Mouse (Mus musculus): ENCODE data around the gene Spink4.

The Spink4 gene

GRCm38 (mm10) chr4:40963536-40963935 lies 43.7 kb downstream of the Spink4 start:
- no peak for DNase-seq (ENCODE audit: low spot score in 2 of 2)

GRCm38 (mm10) chr4:40969161-40969560 lies 49.3 kb downstream of the Spink4 start:
- no peak for DNase-seq (ENCODE audit: low spot score in 2 of 2)

GRCm38 (mm10) chr4:40969781-40970591 lies 50.1 kb downstream of the Spink4 start:
- no peak for DNase-seq (ENCODE audit: low spot score in 2 of 2)

GRCm38 (mm10) chr4:40970592-40970841 lies 50.7 kb downstream of the Spink4 start:
- no peak for DNase-seq (ENCODE audit: low spot score in 2 of 2)

GRCm38 (mm10) chr4:40970842-40971701 lies 51.2 kb downstream of the Spink4 start, which contains the start of gene Nfx1:
Gene Nfx1, plus strand, starts transcription at chr4:40970906.
- DNase-seq (ENCODE audit: low spot score in 2 of 2): peak; percentile 98

GRCm38 (mm10) chr4:40971744-40972143 lies 51.9 kb downstream of the Spink4 start:
- peak; percentile 42 to 53 for DNase-seq (ENCODE audit: low spot score in 2 of 2)

- DNase-seq (ENCODE audit: low spot score in 2 of 2): no peak
Measured at GRCm38 (mm10) chr4:40974011-40974410, 54.2 kb downstream of the Spink4 start.

GRCm38 (mm10) chr4:40975678-40976077 lies 55.8 kb downstream of the Spink4 start:
- no peak for DNase-seq (ENCODE audit: low spot score in 2 of 2)

GRCm38 (mm10) chr4:40976651-40977050 lies 56.8 kb downstream of the Spink4 start:
- no peak for DNase-seq (ENCODE audit: low spot score in 2 of 2)

- no peak for DNase-seq (ENCODE audit: low spot score in 2 of 2)
Measured at GRCm38 (mm10) chr4:40979430-40979829, 59.6 kb downstream of the Spink4 start.

Data from right cerebral cortex, postnatal 10 days (tissue).